Mouse (Mus musculus) kidney, adult 18-20 months (tissue): ENCODE measurements around the gene Kcnf1.

Source experiments
- DNase-seq: peaks from one replicate; pipeline ENCODE4 v3.0.0; 2021

Kcnf1 gene

GRCm38 (mm10) chr12:17176757-17177092 lies at the start of gene Kcnf1:
TSS of gene Kcnf1 (minus strand) at chr12:17176888.
- DNase-seq: no peak

- no peak for DNase-seq
Observed at GRCm38 (mm10) chr12:17225012-17225411, 48.3 kb upstream of the Kcnf1 start.

- DNase-seq: no peak
Observed at GRCm38 (mm10) chr12:17223050-17223449, 46.4 kb upstream of the Kcnf1 start.

- no peak for DNase-seq
Observed at GRCm38 (mm10) chr12:17221891-17222428, 45.3 kb upstream of the Kcnf1 start.

GRCm38 (mm10) chr12:17220631-17221030 lies 43.9 kb upstream of the Kcnf1 start:
- DNase-seq: no peak

- no peak for DNase-seq
Observed at GRCm38 (mm10) chr12:17219107-17219506, 42.4 kb upstream of the Kcnf1 start.

GRCm38 (mm10) chr12:17218390-17218789 lies 41.7 kb upstream of the Kcnf1 start:
- no peak for DNase-seq

GRCm38 (mm10) chr12:17215751-17216150 lies 39.1 kb upstream of the Kcnf1 start:
- no peak for DNase-seq

GRCm38 (mm10) chr12:17202492-17203322 lies 26.0 kb upstream of the Kcnf1 start:
- no peak for DNase-seq

GRCm38 (mm10) chr12:17198621-17199020 lies 21.9 kb upstream of the Kcnf1 start:
- DNase-seq: no peak

- no peak for DNase-seq
Observed at GRCm38 (mm10) chr12:17194140-17194539, 17.5 kb upstream of the Kcnf1 start.

GRCm38 (mm10) chr12:17193311-17193710 lies 16.6 kb upstream of the Kcnf1 start:
- DNase-seq: no peak

GRCm38 (mm10) chr12:17192887-17193286 lies 16.2 kb upstream of the Kcnf1 start:
- no peak for DNase-seq

GRCm38 (mm10) chr12:17184303-17184775 lies 7.7 kb upstream of the Kcnf1 start:
- no peak for DNase-seq

- no peak for DNase-seq
Observed at GRCm38 (mm10) chr12:17183788-17184187, 7.1 kb upstream of the Kcnf1 start.

- DNase-seq: peak; percentile 5
Observed at GRCm38 (mm10) chr12:17176041-17176756, 489 bp downstream of the Kcnf1 start.

- DNase-seq: no peak
Observed at GRCm38 (mm10) chr12:17175531-17175951, 1.1 kb downstream of the Kcnf1 start.

GRCm38 (mm10) chr12:17175124-17175523 lies 1.6 kb downstream of the Kcnf1 start:
- no peak for DNase-seq

GRCm38 (mm10) chr12:17174134-17174893 lies 2.4 kb downstream of the Kcnf1 start:
- no peak for DNase-seq

GRCm38 (mm10) chr12:17170406-17170805 lies 6.3 kb downstream of the Kcnf1 start:
- DNase-seq: no peak

- DNase-seq: no peak
Observed at GRCm38 (mm10) chr12:17166116-17166515, 10.6 kb downstream of the Kcnf1 start.

GRCm38 (mm10) chr12:17163996-17164395 lies 12.7 kb downstream of the Kcnf1 start:
- DNase-seq: no peak

- no peak for DNase-seq
Observed at GRCm38 (mm10) chr12:17159549-17159948, 17.1 kb downstream of the Kcnf1 start.
